Mouse (Mus musculus): Measurements from ENCODE around the gene Nrde2. TPM values are rescaled to one million over a fixed set of nuclear protein-coding genes. Genes with fewer than 3 reads are reported as not detected.

Nrde2 gene
- polyA plus RNA-seq, 1 experiment from 2014 or later: 20.1 TPM

DNA sequence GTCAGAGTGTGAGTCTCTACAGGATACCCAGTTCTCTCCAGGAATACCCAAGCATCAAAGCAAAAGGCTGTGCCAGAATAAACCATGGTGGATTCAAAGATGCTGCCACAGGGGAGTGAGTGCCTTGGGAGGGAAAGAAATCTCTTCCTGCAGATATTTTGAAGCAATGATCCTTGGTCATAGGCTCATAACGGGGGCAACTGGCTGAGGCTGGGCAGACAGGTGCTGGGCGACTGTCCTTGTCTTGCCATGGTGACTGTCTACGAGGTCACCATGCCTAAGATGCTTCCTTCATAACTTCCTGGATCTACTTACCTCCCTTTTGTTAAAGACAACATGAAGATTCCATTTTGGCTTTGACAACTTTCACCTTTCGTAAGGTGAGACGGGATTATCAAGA lies 54.9 kb downstream of the Nrde2 start:
- no peaks in the 10 kb centered on the region for H3K27me3 ChIP-seq (ENCODE audit: control insufficient read depth, insufficient read depth, low read length)
- H3K4me2 ChIP-seq (replicated peaks; ENCODE audit: low read depth, low read length): no peak overlapping the region
- H3K4me3 ChIP-seq (ENCODE audit: low read length): no peak overlapping the region
- H3K9me3 ChIP-seq (ENCODE audit: control insufficient read depth, low read length): no peaks in the 10 kb centered on the region
- H3K9ac ChIP-seq (ENCODE audit: low read depth, low read length): no peak overlapping the region
- 82% methylated on average over 5 of the region's 5 CpGs for WGBS
- no peak for ATAC-seq (ENCODE audit: low FRiP score, low TSS enrichment)
- no peaks in the 10 kb centered on the region for H3K36me3 ChIP-seq (ENCODE audit: control insufficient read depth, insufficient read depth, low read length)
- H3K4me1 ChIP-seq (ENCODE audit: control insufficient read depth, insufficient read depth, low read length): peaks cover 3% of the 10 kb centered on the region; the same call in 1 of the 2 replicates
- no peak overlapping the region for H3K27ac ChIP-seq (ENCODE audit: low read depth, low read length)

DNA sequence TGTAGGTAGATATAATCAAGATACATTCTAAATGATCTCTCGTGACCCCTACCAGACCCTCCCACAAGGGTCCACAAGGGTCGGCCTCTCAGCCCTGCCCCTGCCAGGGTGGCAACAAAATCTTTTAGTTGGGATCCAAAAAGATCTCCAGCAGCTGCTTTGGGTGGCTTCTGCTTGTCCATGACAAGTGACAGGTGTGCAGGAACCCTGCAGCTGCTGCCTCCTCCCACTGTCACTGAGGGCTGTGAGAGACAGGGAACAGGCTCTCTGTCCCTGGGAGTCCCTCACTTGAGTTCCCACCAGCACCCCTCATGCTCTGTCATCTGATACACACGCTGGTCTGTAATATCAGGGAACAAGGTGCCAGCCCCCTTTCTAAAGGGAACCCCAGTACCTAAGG lies 57.8 kb downstream of the Nrde2 start:
- Histone ChIP-seq H3K4me1 (ENCODE audit: control insufficient read depth, insufficient read depth, low read length) (no peaks in the 10 kb centered on the region), H3K9ac (ENCODE audit: low read depth, low read length) (no peak overlapping the region), H3K27me3 (ENCODE audit: control insufficient read depth, insufficient read depth, low read length) (no peaks in the 10 kb centered on the region), H3K36me3 (ENCODE audit: control insufficient read depth, insufficient read depth, low read length) (no peaks in the 10 kb centered on the region), H3K9me3 (ENCODE audit: control insufficient read depth, low read length) (no peaks in the 10 kb centered on the region), H3K4me3 (ENCODE audit: low read length) (no peak overlapping the region), H3K27ac (ENCODE audit: low read depth, low read length) (no peak overlapping the region), H3K4me2 (replicated peaks; ENCODE audit: low read depth, low read length) (no peak overlapping the region)
- WGBS: 72% methylated on average over 3 of the region's 3 CpGs
- ATAC-seq (ENCODE audit: low FRiP score, low TSS enrichment): no peak

DNA sequence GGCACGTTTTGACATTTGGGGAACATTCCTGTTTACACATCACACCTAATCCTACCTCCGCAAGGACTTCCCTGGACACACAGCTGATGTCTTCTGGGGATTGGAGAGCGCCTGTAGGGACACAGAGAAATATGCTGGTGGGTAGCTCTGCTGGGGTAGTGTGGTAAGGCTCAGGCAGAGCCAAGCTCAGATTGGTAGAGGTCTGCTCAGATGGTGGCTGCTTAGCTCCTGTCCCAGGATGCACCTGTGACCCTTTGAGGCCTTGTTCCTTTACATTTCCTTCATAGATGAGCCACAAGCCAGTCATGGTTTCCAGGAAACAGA lies 58.8 kb downstream of the Nrde2 start:
- Histone ChIP-seq H3K4me1 (ENCODE audit: control insufficient read depth, insufficient read depth, low read length) (no peaks in the 10 kb centered on the region), H3K4me3 (ENCODE audit: low read length) (no peak overlapping the region), H3K9me3 (ENCODE audit: control insufficient read depth, low read length) (no peaks in the 10 kb centered on the region), H3K27me3 (ENCODE audit: control insufficient read depth, insufficient read depth, low read length) (no peaks in the 10 kb centered on the region), H3K27ac (ENCODE audit: low read depth, low read length) (no peak overlapping the region), H3K9ac (ENCODE audit: low read depth, low read length) (no peak overlapping the region), H3K4me2 (replicated peaks; ENCODE audit: low read depth, low read length) (no peak overlapping the region), H3K36me3 (ENCODE audit: control insufficient read depth, insufficient read depth, low read length) (no peaks in the 10 kb centered on the region)
- 67% methylated on average over 3 of the region's 3 CpGs for WGBS
- ATAC-seq (ENCODE audit: low FRiP score, low TSS enrichment): no peak

DNA sequence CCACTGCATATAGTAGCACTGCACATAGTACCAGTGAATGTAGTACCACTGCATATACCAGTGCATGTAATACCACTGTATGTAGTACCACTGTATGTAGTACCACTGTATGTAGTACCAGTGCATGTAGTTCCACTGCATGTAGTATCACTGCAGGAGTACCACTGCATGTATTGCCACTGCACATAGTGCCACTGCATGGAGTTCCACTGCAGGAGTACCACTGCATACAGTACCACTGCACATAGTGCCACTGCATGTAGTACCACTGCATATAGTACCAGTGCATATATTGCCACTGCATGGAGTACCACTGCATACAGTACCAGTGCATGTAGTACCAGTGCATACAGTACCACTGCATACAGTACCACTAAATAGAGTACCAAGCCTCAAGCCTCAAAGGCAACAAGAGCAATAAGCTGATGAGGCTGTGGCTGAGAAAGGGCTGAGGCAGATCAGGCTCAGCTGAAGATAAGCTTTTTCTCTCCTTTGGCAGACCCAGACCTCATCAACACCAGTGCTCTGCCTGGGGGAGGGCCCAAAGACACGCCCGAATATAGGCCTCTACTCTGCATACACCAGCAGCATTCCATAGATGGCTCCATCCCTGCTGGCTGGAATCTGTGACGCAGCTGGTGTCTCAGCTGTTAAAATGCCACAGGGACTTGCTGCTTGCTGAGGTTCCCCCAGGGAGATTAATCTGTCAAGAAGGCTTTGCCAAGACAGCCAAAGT lies 59.3 kb downstream of the Nrde2 start:
- no peaks in the 10 kb centered on the region for H3K27me3 ChIP-seq (ENCODE audit: control insufficient read depth, insufficient read depth, low read length)
- H3K4me1 ChIP-seq (ENCODE audit: control insufficient read depth, insufficient read depth, low read length): no peaks in the 10 kb centered on the region
- H3K4me2 ChIP-seq (replicated peaks; ENCODE audit: low read depth, low read length): no peak overlapping the region
- H3K27ac ChIP-seq (ENCODE audit: low read depth, low read length): no peak overlapping the region
- H3K36me3 ChIP-seq (ENCODE audit: control insufficient read depth, insufficient read depth, low read length): no peaks in the 10 kb centered on the region
- 83% methylated on average over 3 of the region's 3 CpGs for WGBS
- H3K9ac ChIP-seq (ENCODE audit: low read depth, low read length): no peak overlapping the region
- no peak for ATAC-seq (ENCODE audit: low FRiP score, low TSS enrichment)
- no peaks in the 10 kb centered on the region for H3K9me3 ChIP-seq (ENCODE audit: control insufficient read depth, low read length)
- H3K4me3 ChIP-seq (ENCODE audit: low read length): no peak overlapping the region

DNA sequence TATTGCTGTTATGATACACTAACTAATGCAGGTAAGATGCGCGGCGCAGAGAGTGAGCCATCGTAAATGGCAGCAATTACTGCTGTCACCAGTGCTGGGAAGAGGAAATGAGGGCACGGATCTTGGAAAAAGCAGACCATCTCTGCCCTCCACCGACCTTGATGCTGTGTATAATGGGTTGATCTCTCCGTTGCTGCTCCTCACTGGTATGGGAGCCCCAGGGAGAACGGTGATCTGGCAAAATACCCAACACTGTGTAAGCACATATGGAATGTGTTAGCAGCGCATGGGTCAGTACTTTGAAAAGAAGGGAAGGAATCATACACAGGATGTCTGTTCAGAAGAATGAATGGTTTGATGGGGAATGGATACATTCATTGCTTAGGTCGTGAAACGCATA lies 66.4 kb downstream of the Nrde2 start:
- 84% methylated on average over 11 of the region's 11 CpGs for WGBS
- ATAC-seq (ENCODE audit: low FRiP score, low TSS enrichment): no peak

DNA sequence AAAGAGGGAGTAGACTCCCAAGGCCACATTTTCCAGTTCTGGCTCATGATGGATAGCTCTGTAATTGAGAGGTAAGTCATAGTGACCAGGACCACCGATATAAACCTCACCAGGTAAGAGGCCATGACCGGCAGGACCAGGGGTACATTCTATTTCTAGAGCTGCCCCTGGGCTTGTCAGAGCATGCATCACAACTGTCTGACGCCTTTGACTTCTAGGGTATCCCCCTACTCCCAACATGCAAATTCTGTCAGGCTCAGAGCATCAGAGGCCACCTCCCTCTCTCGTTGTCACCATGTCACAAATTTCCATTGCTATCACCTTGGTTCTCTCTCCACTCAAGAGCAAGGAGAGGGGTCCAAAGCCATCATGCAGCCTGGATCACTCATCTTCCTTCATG lies 68.7 kb downstream of the Nrde2 start:
- no peak overlapping the region for H3K9ac ChIP-seq (ENCODE audit: low read depth, low read length)
- no peak overlapping the region for H3K4me2 ChIP-seq (replicated peaks; ENCODE audit: low read depth, low read length)
- ATAC-seq (ENCODE audit: low FRiP score, low TSS enrichment): no peak
- WGBS: 91% methylated on average over 4 of the region's 4 CpGs
- H3K9me3 ChIP-seq (ENCODE audit: control insufficient read depth, low read length): no peaks in the 10 kb centered on the region
- H3K27ac ChIP-seq (ENCODE audit: low read depth, low read length): no peak overlapping the region
- no peaks in the 10 kb centered on the region for H3K4me1 ChIP-seq (ENCODE audit: control insufficient read depth, insufficient read depth, low read length)
- H3K36me3 ChIP-seq (ENCODE audit: control insufficient read depth, insufficient read depth, low read length): no peaks in the 10 kb centered on the region
- no peaks in the 10 kb centered on the region for H3K27me3 ChIP-seq (ENCODE audit: control insufficient read depth, insufficient read depth, low read length)
- no peak overlapping the region for H3K4me3 ChIP-seq (ENCODE audit: low read length)

More for the DNA sequence above, 66.4 kb downstream of the Nrde2 start:
- H3K4me2 ChIP-seq (replicated peaks; ENCODE audit: low read depth, low read length): no peak overlapping the region
- H3K4me3 ChIP-seq (ENCODE audit: low read length): no peak overlapping the region
- no peak overlapping the region for H3K27ac ChIP-seq (ENCODE audit: low read depth, low read length)
- H3K9ac ChIP-seq (ENCODE audit: low read depth, low read length): no peak overlapping the region
- H3K9me3 ChIP-seq (ENCODE audit: control insufficient read depth, low read length): no peaks in the 10 kb centered on the region
- no peaks in the 10 kb centered on the region for H3K27me3 ChIP-seq (ENCODE audit: control insufficient read depth, insufficient read depth, low read length)
- no peaks in the 10 kb centered on the region for H3K4me1 ChIP-seq (ENCODE audit: control insufficient read depth, insufficient read depth, low read length)
- H3K36me3 ChIP-seq (ENCODE audit: control insufficient read depth, insufficient read depth, low read length): no peaks in the 10 kb centered on the region

DNA sequence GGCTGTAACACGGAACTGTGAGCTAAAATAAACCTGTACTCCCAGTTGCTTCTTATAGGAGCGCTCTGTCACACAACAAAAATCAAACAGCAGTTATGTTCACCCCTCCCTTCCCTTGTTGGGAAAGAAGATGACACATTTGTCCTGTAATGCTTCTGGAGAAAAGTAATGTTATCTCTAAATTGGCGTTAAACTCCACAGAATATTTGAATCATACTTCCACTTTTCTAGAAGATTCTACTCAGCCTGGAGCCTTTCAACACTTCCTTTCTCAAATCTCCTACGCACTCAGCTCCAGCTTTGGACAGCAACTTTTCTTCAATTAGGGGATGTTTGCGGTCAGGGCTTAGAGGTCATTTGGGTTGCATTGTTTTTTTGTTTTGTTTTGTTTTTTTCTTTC lies 70.2 kb downstream of the Nrde2 start:
- Histone ChIP-seq H3K27ac (ENCODE audit: low read depth, low read length) (no peak overlapping the region), H3K4me3 (ENCODE audit: low read length) (no peak overlapping the region), H3K9ac (ENCODE audit: low read depth, low read length) (no peak overlapping the region), H3K4me1 (ENCODE audit: control insufficient read depth, insufficient read depth, low read length) (peaks cover 1% of the 10 kb centered on the region), H3K4me2 (replicated peaks; ENCODE audit: low read depth, low read length) (no peak overlapping the region), H3K36me3 (ENCODE audit: control insufficient read depth, insufficient read depth, low read length) (no peaks in the 10 kb centered on the region), H3K9me3 (ENCODE audit: control insufficient read depth, low read length) (no peaks in the 10 kb centered on the region), H3K27me3 (ENCODE audit: control insufficient read depth, insufficient read depth, low read length) (no peaks in the 10 kb centered on the region)
- ATAC-seq (ENCODE audit: low FRiP score, low TSS enrichment): no peak
- 86% methylated on average over 5 of the region's 5 CpGs for WGBS

DNA sequence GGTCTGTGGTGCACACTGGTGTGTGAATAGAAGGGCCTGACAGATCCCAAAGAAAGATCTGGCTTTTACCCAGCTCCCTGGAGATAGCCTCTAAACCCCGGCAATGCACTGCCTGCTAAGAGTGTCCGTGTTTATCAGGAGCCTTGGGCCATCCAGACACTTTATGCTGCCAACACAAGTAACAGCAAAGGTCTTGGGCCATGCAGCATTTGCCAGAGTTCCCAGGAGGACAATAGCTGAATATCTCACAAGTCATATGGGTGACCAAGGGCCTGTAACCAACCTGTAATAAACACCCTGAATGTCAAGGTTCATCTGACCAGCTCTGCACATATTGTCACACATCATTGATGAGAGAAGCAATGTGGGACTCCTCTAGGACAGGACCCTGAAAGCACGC lies 71.4 kb downstream of the Nrde2 start:
- Histone ChIP-seq H3K9ac (ENCODE audit: low read depth, low read length) (no peak overlapping the region), H3K4me2 (replicated peaks; ENCODE audit: low read depth, low read length) (no peak overlapping the region), H3K9me3 (ENCODE audit: control insufficient read depth, low read length) (no peaks in the 10 kb centered on the region), H3K4me3 (ENCODE audit: low read length) (no peak overlapping the region), H3K4me1 (ENCODE audit: control insufficient read depth, insufficient read depth, low read length) (peaks cover 8% of the 10 kb centered on the region), H3K27ac (ENCODE audit: low read depth, low read length) (no peak overlapping the region), H3K36me3 (ENCODE audit: control insufficient read depth, insufficient read depth, low read length) (no peaks in the 10 kb centered on the region), H3K27me3 (ENCODE audit: control insufficient read depth, insufficient read depth, low read length) (no peaks in the 10 kb centered on the region)
- no peak for ATAC-seq (ENCODE audit: low FRiP score, low TSS enrichment)
- 78% methylated on average over 3 of the region's 3 CpGs for WGBS

DNA sequence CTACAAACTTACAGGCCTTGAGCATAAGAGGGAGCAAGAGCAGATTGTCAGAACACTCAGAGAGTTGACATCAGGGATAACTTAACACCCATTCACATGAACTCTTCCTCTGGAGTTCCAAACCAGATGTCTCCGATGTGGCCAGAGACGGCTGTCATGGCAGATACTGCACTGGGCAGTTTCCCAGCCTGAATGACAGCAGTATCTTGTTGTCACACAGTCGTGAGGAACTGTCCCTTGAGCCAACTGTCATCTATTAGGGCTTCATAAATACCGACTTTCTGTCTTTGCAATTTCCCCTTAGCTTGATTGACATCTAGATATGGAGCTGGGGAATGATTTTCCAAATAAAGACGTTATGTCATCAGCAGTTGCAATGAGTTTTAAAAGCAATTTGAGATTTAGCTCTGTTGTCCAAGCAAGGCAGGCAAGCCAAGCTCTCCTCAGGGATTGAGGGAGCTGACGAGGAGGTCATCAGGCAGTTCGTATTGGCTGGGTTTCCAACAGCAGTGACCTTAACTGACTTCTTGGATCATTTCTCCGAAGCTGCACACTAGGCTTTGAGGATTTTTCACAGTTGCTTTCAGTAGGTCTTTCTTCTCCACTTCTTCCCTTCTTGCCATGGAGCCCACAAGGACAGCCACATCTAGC lies 79.7 kb downstream of the Nrde2 start:
- no peak for ATAC-seq (ENCODE audit: low FRiP score, low TSS enrichment)
- H3K9ac ChIP-seq (ENCODE audit: low read depth, low read length): no peak overlapping the region
- 68% methylated on average over 8 of the region's 8 CpGs for WGBS
- H3K27ac ChIP-seq (ENCODE audit: low read depth, low read length): no peak overlapping the region
- no peaks in the 10 kb centered on the region for H3K36me3 ChIP-seq (ENCODE audit: control insufficient read depth, insufficient read depth, low read length)
- no peaks in the 10 kb centered on the region for H3K27me3 ChIP-seq (ENCODE audit: control insufficient read depth, insufficient read depth, low read length)
- H3K4me1 ChIP-seq (ENCODE audit: control insufficient read depth, insufficient read depth, low read length): peaks cover 8% of the 10 kb centered on the region
- no peak overlapping the region for H3K4me2 ChIP-seq (replicated peaks; ENCODE audit: low read depth, low read length)
- no peak overlapping the region for H3K4me3 ChIP-seq (ENCODE audit: low read length)
- no peaks in the 10 kb centered on the region for H3K9me3 ChIP-seq (ENCODE audit: control insufficient read depth, low read length)

All from kidney, embryonic 14.5 days (tissue).